Mouse (Mus musculus) activated CD4-positive, CD25-positive, alpha-beta regulatory T cell, adult 4 months (primary cell): ENCODE data around the gene Slc22a23. TPM values are rescaled to one million over a fixed set of nuclear protein-coding genes. Genes with fewer than 3 reads are reported as not detected.
A peak's percentile ranks its signal among the peaks of the same experiment; 100 is the strongest.

ENCODE experiments used
- ATAC-seq: one replicate; pipeline ENCODE4 v1.8.0; 2017
- polyA plus RNA-seq, 2 experiments: library from polyadenylated mRNA; unstranded; fragments of 100-300 nt; shearing (Covaris generic); gene quantifications; one replicate each; pipeline ENCODE4 v1.2.1; 2017

Gene Slc22a23
- polyA plus RNA-seq, 2 experiments from 2014 or later, result 0.17 to 0.23 TPM

GRCm38 (mm10) chr13:34159926-34160325 lies 185.1 kb downstream of the Slc22a23 start:
- ATAC-seq, result no peak

GRCm38 (mm10) chr13:34157596-34158157 lies 187.3 kb downstream of the Slc22a23 start:
- ATAC-seq, result no peak

GRCm38 (mm10) chr13:34156840-34157185 lies 188.2 kb downstream of the Slc22a23 start:
- no peak for ATAC-seq

- no peak for ATAC-seq
These were observed 188.7 kb downstream of the Slc22a23 start for GRCm38 (mm10) chr13:34156133-34156839.

GRCm38 (mm10) chr13:34154931-34155272 lies 190.1 kb downstream of the Slc22a23 start:
- ATAC-seq, result peak; percentile 73

GRCm38 (mm10) chr13:34154217-34154930 lies 190.6 kb downstream of the Slc22a23 start:
- peak; percentile 79 for ATAC-seq

- no peak for ATAC-seq
These were observed 191.5 kb downstream of the Slc22a23 start for GRCm38 (mm10) chr13:34153254-34154011.

GRCm38 (mm10) chr13:34152695-34153094 lies 192.3 kb downstream of the Slc22a23 start:
- ATAC-seq, result no peak

- ATAC-seq, result no peak
These were observed 193.6 kb downstream of the Slc22a23 start for GRCm38 (mm10) chr13:34151425-34151824.

DNA sequence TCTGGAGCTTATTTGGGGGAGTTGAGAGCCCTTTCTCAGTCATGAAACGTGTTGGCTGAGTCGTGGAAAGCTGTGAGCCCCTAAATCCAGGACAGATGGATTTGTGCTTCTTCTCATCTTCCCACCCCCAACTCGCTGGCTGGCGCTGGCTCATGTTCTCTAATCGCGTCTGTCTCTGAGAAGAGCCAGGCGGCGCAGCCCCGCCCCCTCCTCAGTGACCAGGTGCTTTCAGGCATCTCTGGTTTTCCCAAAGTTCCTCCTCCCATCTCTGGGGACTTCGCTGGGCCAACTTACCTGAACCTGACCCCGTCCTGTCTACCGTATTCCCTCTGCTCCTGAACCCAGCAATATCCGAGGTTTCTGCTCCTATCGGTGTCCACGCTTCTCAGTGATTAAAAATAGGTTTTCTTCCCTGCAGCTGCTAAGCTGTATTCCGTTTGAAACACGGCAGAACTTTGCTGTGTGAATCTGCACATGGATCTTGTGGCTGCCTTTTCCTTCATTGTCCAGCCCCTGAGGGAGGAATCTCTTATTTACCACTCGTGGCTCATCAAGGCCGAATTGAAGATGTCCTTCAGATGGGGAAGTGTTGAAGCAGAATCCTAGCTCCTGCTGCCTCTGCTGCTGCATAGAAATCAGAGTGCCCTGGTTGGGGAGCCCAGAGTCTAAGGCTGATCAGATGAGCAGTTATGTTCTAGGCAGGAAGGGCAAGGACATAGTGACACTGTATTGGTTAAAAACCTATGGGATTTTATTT lies 194.5 kb downstream of the Slc22a23 start:
- ATAC-seq, result no peak

DNA sequence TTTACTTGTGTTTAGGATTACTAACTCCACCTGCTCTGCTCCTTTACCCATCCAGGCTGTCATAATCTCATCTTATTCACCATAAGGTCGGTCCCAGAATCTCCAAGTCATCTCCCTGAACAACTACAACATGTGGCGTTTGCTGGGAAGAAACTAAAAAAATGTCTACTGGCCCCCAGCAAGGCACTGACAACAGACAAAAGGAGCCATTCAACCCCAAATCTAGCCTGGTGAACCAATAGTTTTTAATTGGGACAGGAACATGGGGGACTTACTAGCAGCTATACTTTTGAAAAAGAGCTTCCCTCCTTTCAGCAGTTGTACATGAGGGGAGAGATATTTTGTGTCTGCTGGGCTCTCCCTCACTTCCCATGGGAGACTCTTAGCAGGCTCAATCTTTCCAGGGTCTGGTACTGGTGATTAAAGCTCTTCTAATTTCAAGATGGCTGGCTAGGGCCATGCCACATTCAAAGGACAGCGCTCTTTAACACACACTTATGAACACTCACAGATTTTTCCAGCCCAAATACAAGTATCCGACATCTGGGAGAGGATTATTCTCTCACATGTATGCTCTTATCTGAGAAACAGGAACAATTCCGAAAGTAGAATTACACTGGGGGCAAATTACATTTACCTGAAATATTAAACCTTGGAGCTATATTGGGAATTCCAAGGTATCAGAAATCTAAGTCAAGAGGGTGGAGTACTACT lies 195.4 kb downstream of the Slc22a23 start:
- ATAC-seq, result no peak

- ATAC-seq, result peak; percentile 64
These were observed 196.1 kb downstream of the Slc22a23 start for GRCm38 (mm10) chr13:34148767-34149392.

DNA sequence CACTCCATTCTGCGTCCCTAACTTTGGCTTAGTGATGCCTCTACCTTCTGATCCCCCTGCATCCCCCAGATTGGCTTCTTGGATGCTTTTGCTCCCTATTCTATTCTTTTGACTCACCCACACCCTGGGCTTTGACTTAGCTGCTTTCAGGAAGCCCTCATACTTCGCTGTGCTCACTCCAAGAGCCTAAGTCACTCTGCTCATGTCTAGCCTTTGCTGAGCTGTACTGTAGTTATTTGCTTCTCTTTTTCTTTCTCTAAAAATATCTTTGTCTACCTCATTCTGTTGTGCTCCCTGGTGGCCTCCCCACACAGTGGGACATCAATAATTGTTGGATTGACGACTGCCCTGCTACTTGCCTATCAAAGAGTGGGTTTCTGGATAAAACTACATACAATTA lies 196.8 kb downstream of the Slc22a23 start:
- ATAC-seq, result no peak

- ATAC-seq, result no peak
These were observed 198.1 kb downstream of the Slc22a23 start for GRCm38 (mm10) chr13:34146916-34147315.

DNA sequence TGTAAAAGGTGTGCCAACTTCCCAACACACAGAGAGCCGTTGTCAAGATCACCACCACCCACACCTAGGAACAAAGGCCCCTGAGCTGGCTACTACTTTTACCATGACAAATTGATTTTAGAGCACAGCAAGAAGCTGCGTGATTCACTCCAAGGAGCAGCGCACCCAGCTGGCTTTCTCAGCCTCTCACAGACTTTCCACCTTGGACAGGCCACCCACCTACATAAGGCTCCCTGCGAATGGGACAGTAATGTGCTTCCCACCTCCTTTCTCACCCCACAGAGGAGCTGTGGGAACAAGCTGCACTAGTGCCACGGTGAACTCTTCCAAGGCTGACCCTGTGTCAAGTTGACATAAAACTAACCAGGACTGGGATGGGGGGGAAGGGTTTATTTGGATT lies 201.6 kb downstream of the Slc22a23 start:
- ATAC-seq, result no peak

GRCm38 (mm10) chr13:34136605-34137004 lies 208.4 kb downstream of the Slc22a23 start:
- no peak for ATAC-seq

- no peak for ATAC-seq
These were observed 210.7 kb downstream of the Slc22a23 start for GRCm38 (mm10) chr13:34134276-34134675.

DNA sequence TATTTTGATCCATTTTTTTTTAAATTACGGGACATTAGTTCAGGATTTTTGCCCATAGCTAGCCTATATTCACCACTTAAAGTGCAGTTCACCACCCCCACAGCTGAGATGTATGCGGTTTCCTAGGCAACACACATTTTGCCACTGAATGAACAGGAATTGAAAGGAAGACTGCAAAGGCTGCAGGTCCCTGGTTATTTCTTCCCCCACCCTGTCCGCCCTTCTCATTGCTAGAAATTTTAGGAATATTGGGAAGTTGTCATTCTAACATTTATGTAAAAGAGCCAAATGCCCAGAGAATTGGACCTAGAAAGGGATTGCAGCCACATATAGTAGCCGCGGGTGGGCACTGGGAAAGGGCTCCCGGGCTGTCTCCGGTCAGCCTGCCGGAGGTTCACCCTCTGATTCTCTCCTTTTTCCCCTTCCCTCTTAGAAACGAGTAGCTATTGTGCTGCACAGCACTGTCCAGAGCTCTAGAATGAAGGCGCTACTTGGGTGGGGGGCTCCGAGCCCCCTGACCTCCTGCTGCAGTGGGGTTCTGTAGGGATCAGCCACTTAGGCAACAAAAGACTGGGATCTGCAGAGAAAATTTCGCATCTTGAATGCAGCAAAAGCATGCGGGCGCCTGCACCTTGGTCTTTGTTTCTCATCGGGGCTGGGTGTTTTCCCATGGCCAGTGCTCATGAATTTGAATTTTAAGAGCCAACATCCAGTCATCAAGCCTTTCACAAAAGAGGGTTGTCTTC lies 211.5 kb downstream of the Slc22a23 start:
- ATAC-seq, result no peak

- no peak for ATAC-seq
These were observed 212.1 kb downstream of the Slc22a23 start for GRCm38 (mm10) chr13:34132875-34133274.

DNA sequence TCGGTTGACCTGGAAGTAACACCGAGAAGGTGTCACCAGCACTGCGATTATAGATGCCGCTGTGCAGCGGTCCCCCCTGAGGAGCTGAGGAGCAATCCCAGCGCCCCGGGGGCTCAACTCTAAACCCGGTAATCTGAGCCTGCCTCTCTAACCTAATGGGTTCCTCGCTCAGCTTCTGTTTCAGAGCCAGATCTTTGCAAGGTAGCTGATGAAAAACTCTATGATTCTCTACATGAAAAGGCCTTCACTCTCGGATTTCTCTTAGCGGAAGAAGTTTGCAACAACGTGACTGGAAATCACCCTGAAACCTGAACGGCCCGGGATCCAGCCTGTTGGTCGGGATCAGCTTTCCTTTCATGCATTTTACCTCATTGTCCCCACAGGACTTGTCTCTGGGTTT lies 212.7 kb downstream of the Slc22a23 start:
- no peak for ATAC-seq

- ATAC-seq, result peak; percentile 59
These were observed 213.3 kb downstream of the Slc22a23 start for GRCm38 (mm10) chr13:34131708-34132060.
